Mouse (Mus musculus): ENCODE measurements around the gene Baz1a. TPM values are rescaled to one million over a fixed set of nuclear protein-coding genes. Genes with fewer than 3 reads are reported as not detected.

The Baz1a gene
- polyA plus RNA-seq (2015; fragmentation: Nextera tagmentation; extraction: Ambion mirVana): 1.9 and 5.1 TPM in 2 replicates

- Histone ChIP-seq H3K27me3 (ENCODE audit: control insufficient read depth, insufficient read depth, low read depth, low read length) (no peaks in the 10 kb centered on the region), H3K4me2 (ENCODE audit: low read length) (no peak within 1 kb of the TSS), H3K9me3 (replicated peaks; ENCODE audit: control insufficient read depth, low read length, poor library complexity, severe bottlenecking) (no peaks in the 10 kb centered on the region), H3K36me3 (ENCODE audit: control insufficient read depth, insufficient read depth, low read length) (no peaks in the 10 kb centered on the region), H3K4me1 (ENCODE audit: control insufficient read depth, insufficient read depth, low read length) (no peaks in the 10 kb centered on the region), H3K9ac (ENCODE audit: low read depth, low read length) (no peak within 1 kb of the TSS), H3K4me3 (ENCODE audit: low read depth, low read length) (no peak within 1 kb of the TSS), H3K27ac (ENCODE audit: low read length) (no peak within 1 kb of the TSS)
- 86% methylated on average over 6 of the region's 6 CpGs for WGBS
- no peak for ATAC-seq
Observed at GRCm38 (mm10) chr12:55013626-55014398, at the start of gene Baz1a. TSS of gene Baz1a (minus strand) at chr12:55014348.

- ATAC-seq: no peak
- no peak overlapping the region for H3K9ac ChIP-seq (ENCODE audit: low read depth, low read length)
- no peaks in the 10 kb centered on the region for H3K4me1 ChIP-seq (ENCODE audit: control insufficient read depth, insufficient read depth, low read length)
- H3K9me3 ChIP-seq (replicated peaks; ENCODE audit: control insufficient read depth, low read length, poor library complexity, severe bottlenecking): no peaks in the 10 kb centered on the region
- H3K27me3 ChIP-seq (ENCODE audit: control insufficient read depth, insufficient read depth, low read depth, low read length): no peaks in the 10 kb centered on the region
- no peak overlapping the region for H3K4me3 ChIP-seq (ENCODE audit: low read depth, low read length)
- H3K4me2 ChIP-seq (ENCODE audit: low read length): no peak overlapping the region
- 100% methylated on average over 1 of the region's 1 CpGs for WGBS
- H3K27ac ChIP-seq (ENCODE audit: low read length): no peak overlapping the region
- H3K36me3 ChIP-seq (ENCODE audit: control insufficient read depth, insufficient read depth, low read length): no peaks in the 10 kb centered on the region
Observed at GRCm38 (mm10) chr12:55062141-55062540, 48.0 kb upstream of the Baz1a start.

- Histone ChIP-seq H3K4me2 (ENCODE audit: low read length) (no peak overlapping the region), H3K4me1 (ENCODE audit: control insufficient read depth, insufficient read depth, low read length) (no peaks in the 10 kb centered on the region), H3K9ac (ENCODE audit: low read depth, low read length) (no peak overlapping the region), H3K27me3 (ENCODE audit: control insufficient read depth, insufficient read depth, low read depth, low read length) (no peaks in the 10 kb centered on the region), H3K4me3 (ENCODE audit: low read depth, low read length) (no peak overlapping the region), H3K9me3 (replicated peaks; ENCODE audit: control insufficient read depth, low read length, poor library complexity, severe bottlenecking) (no peaks in the 10 kb centered on the region), H3K27ac (ENCODE audit: low read length) (no peak overlapping the region), H3K36me3 (ENCODE audit: control insufficient read depth, insufficient read depth, low read length) (no peaks in the 10 kb centered on the region)
- ATAC-seq: 0 out of 2 replicates have a peak, but pooled peaks have one; percentile 32
- WGBS: 73% methylated on average over 10 of the region's 10 CpGs
Observed at GRCm38 (mm10) chr12:55061006-55061405, 46.9 kb upstream of the Baz1a start.

- Histone ChIP-seq H3K9me3 (replicated peaks; ENCODE audit: control insufficient read depth, low read length, poor library complexity, severe bottlenecking) (no peaks in the 10 kb centered on the region), H3K27ac (ENCODE audit: low read length) (no peak overlapping the region), H3K4me3 (ENCODE audit: low read depth, low read length) (no peak overlapping the region), H3K27me3 (ENCODE audit: control insufficient read depth, insufficient read depth, low read depth, low read length) (no peaks in the 10 kb centered on the region), H3K4me1 (ENCODE audit: control insufficient read depth, insufficient read depth, low read length) (no peaks in the 10 kb centered on the region), H3K36me3 (ENCODE audit: control insufficient read depth, insufficient read depth, low read length) (no peaks in the 10 kb centered on the region), H3K9ac (ENCODE audit: low read depth, low read length) (no peak overlapping the region), H3K4me2 (ENCODE audit: low read length) (no peak overlapping the region)
- 88% methylated on average over 6 of the region's 6 CpGs for WGBS
- no peak for ATAC-seq
Observed at GRCm38 (mm10) chr12:55060212-55060898, 46.2 kb upstream of the Baz1a start.

GRCm38 (mm10) chr12:55059812-55060211 lies 45.7 kb upstream of the Baz1a start:
- no peaks in the 10 kb centered on the region for H3K27me3 ChIP-seq (ENCODE audit: control insufficient read depth, insufficient read depth, low read depth, low read length)
- no peaks in the 10 kb centered on the region for H3K36me3 ChIP-seq (ENCODE audit: control insufficient read depth, insufficient read depth, low read length)
- WGBS: 81% methylated on average over 3 of the region's 3 CpGs
- H3K4me2 ChIP-seq (ENCODE audit: low read length): no peak overlapping the region
- H3K27ac ChIP-seq (ENCODE audit: low read length): no peak overlapping the region
- H3K4me3 ChIP-seq (ENCODE audit: low read depth, low read length): no peak overlapping the region
- ATAC-seq: no peak
- no peaks in the 10 kb centered on the region for H3K9me3 ChIP-seq (replicated peaks; ENCODE audit: control insufficient read depth, low read length, poor library complexity, severe bottlenecking)
- H3K9ac ChIP-seq (ENCODE audit: low read depth, low read length): no peak overlapping the region
- H3K4me1 ChIP-seq (ENCODE audit: control insufficient read depth, insufficient read depth, low read length): no peaks in the 10 kb centered on the region

- no peak for ATAC-seq
- Histone ChIP-seq H3K4me3 (ENCODE audit: low read depth, low read length) (no peak overlapping the region), H3K4me2 (ENCODE audit: low read length) (no peak overlapping the region), H3K4me1 (ENCODE audit: control insufficient read depth, insufficient read depth, low read length) (no peaks in the 10 kb centered on the region), H3K27me3 (ENCODE audit: control insufficient read depth, insufficient read depth, low read depth, low read length) (no peaks in the 10 kb centered on the region), H3K9ac (ENCODE audit: low read depth, low read length) (no peak overlapping the region), H3K36me3 (ENCODE audit: control insufficient read depth, insufficient read depth, low read length) (no peaks in the 10 kb centered on the region), H3K9me3 (replicated peaks; ENCODE audit: control insufficient read depth, low read length, poor library complexity, severe bottlenecking) (no peaks in the 10 kb centered on the region), H3K27ac (ENCODE audit: low read length) (no peak overlapping the region)
- WGBS: 83% methylated on average over 6 of the region's 6 CpGs
Observed at GRCm38 (mm10) chr12:55058865-55059615, 44.9 kb upstream of the Baz1a start.

GRCm38 (mm10) chr12:55056703-55057102 lies 42.6 kb upstream of the Baz1a start:
- Histone ChIP-seq H3K4me2 (ENCODE audit: low read length) (no peak overlapping the region), H3K27ac (ENCODE audit: low read length) (no peak overlapping the region), H3K36me3 (ENCODE audit: control insufficient read depth, insufficient read depth, low read length) (no peaks in the 10 kb centered on the region), H3K27me3 (ENCODE audit: control insufficient read depth, insufficient read depth, low read depth, low read length) (no peaks in the 10 kb centered on the region), H3K4me1 (ENCODE audit: control insufficient read depth, insufficient read depth, low read length) (no peaks in the 10 kb centered on the region), H3K4me3 (ENCODE audit: low read depth, low read length) (no peak overlapping the region), H3K9me3 (replicated peaks; ENCODE audit: control insufficient read depth, low read length, poor library complexity, severe bottlenecking) (no peaks in the 10 kb centered on the region), H3K9ac (ENCODE audit: low read depth, low read length) (no peak overlapping the region)
- WGBS: 88% methylated on average over 2 of the region's 2 CpGs
- ATAC-seq: no peak

GRCm38 (mm10) chr12:55054551-55055241 lies 40.5 kb upstream of the Baz1a start:
- H3K4me1 ChIP-seq (ENCODE audit: control insufficient read depth, insufficient read depth, low read length): no peaks in the 10 kb centered on the region
- H3K36me3 ChIP-seq (ENCODE audit: control insufficient read depth, insufficient read depth, low read length): no peaks in the 10 kb centered on the region
- H3K27me3 ChIP-seq (ENCODE audit: control insufficient read depth, insufficient read depth, low read depth, low read length): no peaks in the 10 kb centered on the region
- no peak for ATAC-seq
- H3K27ac ChIP-seq (ENCODE audit: low read length): no peak overlapping the region
- WGBS: 88% methylated on average over 2 of the region's 2 CpGs
- no peaks in the 10 kb centered on the region for H3K9me3 ChIP-seq (replicated peaks; ENCODE audit: control insufficient read depth, low read length, poor library complexity, severe bottlenecking)
- H3K4me3 ChIP-seq (ENCODE audit: low read depth, low read length): no peak overlapping the region
- no peak overlapping the region for H3K4me2 ChIP-seq (ENCODE audit: low read length)
- no peak overlapping the region for H3K9ac ChIP-seq (ENCODE audit: low read depth, low read length)

All from midbrain, embryonic 16.5 days (tissue).